Mouse (Mus musculus) skeletal muscle tissue, adult 2 months (tissue): ENCODE results near the gene Ccdc194.
A peak's percentile ranks its signal among the peaks of the same experiment; 100 is the strongest.

ENCODE experiments used
- DNase-seq: peaks from one replicate; pipeline ENCODE4 v3.0.0-alpha.2; 2012; ENCODE audit warnings: low read depth, low spot score

Gene Ccdc194

GRCm38 (mm10) chr8:71511644-71512043 is 13.9 kb downstream of the Ccdc194 start, which contains the start of gene Plvap:
Gene Plvap, minus strand, starts transcription at chr8:71511752.
- DNase-seq, result no peak

GRCm38 (mm10) chr8:71509316-71509715 is 16.2 kb downstream of the Ccdc194 start:
- DNase-seq, result no peak

DNA sequence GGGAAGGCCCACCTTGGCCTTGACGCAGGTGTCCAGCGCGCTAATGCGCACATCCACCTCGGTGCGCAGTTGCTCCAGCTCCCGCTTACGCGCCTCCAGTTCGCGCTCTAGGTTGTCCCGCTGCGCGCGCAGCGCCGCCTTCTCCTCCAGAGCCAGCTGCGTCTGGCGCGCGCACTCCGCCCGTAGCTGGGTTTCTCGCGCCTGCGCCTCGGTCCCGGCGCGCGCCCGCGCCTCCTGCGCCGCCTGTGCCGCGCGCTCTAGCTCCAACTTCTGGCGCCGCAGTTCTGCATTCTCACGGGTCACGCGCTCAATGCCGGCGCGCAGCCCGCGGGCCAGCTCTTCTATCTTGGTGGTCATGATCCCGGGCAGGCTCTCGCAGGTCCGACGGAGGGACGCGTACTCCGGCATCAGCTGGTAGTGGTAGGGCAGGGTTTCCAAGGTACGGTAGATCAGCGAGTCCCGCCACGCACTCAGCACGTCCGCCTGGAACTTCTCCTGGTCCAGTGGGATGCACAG is 17.9 kb downstream of the Ccdc194 start:
- peak; percentile 87 for DNase-seq

- DNase-seq, result no peak
Observed at GRCm38 (mm10) chr8:71505979-71506378, 19.5 kb downstream of the Ccdc194 start.

DNA sequence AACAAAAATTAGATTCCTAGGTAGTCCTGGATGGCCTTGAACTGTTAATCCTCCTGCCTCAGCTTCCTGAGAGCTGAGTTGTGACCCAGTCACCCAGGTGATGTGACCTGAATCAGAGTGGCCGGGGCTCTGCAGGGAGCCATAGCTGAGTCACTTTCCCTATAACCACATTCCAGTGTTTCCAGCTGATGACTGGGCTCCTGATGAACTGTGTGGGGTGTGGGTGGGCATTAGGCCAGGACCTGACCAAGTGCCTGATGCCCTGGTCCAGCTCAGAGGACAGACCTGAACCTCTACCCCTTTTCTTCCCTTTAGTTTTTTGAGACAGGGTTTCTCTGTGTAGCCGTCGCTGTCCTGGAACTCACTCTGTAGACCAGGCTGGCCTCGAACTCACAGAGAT is 20.2 kb downstream of the Ccdc194 start:
- DNase-seq, result no peak

GRCm38 (mm10) chr8:71504349-71504748 is 21.2 kb downstream of the Ccdc194 start:
- DNase-seq, result no peak

GRCm38 (mm10) chr8:71498816-71499690 is 26.5 kb downstream of the Ccdc194 start:
- DNase-seq, result no peak

DNA sequence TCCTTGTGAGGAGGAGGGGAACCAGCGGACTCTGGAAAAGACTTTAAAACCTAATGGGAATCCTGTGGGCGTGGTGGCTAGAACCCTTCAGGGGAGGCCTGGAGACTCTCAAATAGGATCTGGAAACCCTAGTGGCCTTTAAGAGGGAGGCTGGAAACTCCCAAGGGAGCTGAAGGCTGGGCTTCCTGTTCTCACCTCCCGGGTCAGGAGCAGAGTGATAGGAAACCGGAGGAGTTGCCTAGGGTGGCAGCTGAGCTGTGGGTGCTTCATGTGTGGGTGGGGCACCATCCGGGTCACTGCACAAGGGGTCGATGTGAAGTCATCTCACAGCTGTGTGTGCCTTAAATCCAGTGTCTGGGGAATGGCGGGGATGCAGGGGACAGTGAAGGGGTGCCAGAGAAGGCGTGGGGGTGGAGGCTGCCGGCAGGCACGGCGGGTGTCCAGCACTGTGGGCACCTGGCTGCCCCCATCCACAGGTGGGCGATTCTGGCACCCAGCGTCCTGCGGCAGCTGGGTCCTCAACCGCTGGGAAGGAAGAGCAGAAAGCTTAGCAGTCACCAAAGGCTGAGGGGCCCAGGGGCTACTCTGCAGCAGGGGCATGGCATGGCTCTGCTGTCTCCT is 27.5 kb downstream of the Ccdc194 start:
- DNase-seq, result no peak

- no peak for DNase-seq
Observed at GRCm38 (mm10) chr8:71497077-71497645, 28.4 kb downstream of the Ccdc194 start.

DNA sequence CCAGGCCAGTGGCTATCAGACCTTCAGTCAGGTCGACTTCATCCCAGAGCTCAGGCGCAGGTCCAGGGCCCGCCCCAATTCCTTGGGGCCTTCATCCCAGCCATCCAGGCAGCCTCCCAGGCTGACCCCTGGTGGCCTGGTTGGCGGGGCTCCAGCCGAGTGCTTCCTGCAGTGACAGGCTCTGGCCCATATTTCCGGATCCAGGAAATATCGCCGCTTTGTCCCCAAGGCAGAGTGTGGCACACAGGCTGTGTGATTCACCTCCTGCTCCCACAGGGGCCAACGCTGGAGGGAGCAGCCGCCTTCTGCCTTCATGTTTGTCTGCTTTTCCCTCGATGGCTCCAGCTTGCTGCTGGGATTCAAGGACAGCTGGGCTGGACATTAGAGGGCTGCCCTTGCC is 29.0 kb downstream of the Ccdc194 start:
- peak; percentile 82 for DNase-seq

DNA sequence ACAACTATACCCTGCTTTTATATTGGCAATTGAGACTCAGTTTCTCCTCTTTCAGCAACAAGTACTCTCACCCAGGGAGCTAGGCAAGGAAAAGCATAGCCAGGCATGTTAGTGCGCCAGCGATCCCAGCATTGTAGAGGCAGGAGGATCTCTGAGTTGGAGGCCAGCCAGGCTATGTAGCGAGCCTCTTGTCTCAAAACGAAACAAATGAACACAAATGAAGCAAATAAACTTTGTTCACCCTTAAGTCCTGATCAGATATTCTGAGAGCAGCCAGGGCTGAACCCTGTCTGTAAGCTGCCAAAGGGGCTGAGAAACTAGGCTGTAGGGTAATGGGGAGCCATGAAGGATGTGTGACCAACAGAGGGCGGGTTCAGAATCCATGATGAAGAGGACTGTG is 29.7 kb downstream of the Ccdc194 start:
- DNase-seq, result no peak

GRCm38 (mm10) chr8:71495039-71495438 is 30.5 kb downstream of the Ccdc194 start:
- DNase-seq, result peak; percentile 77

- DNase-seq, result peak; percentile 94
Observed at GRCm38 (mm10) chr8:71488454-71488853, 37.1 kb downstream of the Ccdc194 start.

DNA sequence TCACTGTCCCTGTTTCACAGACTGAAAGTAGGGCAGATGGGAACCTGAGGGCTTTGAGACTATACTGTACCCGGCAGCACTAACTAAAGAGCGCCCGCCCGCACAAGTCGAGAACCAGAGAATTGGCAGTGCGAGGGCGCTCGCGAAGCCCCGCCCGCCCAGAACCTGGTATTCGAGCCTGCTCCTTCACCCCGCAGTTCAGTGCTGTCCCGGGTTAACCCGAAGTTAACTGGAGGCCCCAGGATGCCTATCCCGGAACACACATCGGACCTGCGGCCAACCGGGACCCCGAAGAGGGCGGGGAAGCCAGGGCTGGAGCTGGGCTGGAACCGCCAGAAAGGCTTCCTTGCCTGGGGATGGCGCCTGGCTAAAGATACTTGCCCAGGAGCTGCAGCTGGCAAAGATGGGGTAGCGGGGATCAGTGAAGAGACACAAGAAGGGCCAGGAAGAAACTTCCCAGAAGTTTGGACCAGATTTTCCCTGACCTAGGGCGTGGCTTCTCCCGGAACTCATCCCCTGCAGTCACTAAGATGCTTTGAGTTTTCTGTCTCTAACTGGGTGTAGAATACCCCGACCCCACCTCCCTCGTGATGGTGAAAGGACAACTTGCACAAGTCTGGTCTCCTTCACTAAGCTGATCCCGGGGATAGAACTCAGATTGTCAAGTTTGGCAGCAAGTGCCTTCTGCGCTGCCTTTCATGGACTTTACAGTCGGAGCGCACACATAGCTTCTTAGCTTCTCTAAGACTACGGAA is 37.6 kb downstream of the Ccdc194 start, which contains the start of gene Gtpbp3:
Gene Gtpbp3, plus strand, starts transcription at position 413 of the 755 bp plus-strand sequence.
- peak; percentile 70 for DNase-seq

DNA sequence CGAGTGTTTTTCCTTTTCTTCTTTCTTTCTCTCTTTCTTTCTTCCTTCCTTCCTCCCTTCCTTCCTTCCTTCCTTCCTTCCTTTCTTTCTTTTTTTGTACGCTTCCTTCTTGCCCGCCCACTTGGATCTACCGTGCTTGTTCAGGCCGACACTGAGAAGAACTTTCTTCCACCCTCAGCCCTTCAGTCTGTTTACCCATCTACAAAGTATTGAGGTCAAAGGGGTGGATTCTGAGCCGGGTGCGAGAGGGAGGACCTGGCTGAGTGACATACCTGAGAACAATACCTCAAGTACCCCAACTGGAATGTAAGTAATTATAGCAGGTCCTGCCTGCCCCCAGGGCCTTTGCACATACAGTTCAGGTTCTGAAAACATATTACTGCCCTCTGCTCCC is 39.4 kb downstream of the Ccdc194 start:
- no peak for DNase-seq

DNA sequence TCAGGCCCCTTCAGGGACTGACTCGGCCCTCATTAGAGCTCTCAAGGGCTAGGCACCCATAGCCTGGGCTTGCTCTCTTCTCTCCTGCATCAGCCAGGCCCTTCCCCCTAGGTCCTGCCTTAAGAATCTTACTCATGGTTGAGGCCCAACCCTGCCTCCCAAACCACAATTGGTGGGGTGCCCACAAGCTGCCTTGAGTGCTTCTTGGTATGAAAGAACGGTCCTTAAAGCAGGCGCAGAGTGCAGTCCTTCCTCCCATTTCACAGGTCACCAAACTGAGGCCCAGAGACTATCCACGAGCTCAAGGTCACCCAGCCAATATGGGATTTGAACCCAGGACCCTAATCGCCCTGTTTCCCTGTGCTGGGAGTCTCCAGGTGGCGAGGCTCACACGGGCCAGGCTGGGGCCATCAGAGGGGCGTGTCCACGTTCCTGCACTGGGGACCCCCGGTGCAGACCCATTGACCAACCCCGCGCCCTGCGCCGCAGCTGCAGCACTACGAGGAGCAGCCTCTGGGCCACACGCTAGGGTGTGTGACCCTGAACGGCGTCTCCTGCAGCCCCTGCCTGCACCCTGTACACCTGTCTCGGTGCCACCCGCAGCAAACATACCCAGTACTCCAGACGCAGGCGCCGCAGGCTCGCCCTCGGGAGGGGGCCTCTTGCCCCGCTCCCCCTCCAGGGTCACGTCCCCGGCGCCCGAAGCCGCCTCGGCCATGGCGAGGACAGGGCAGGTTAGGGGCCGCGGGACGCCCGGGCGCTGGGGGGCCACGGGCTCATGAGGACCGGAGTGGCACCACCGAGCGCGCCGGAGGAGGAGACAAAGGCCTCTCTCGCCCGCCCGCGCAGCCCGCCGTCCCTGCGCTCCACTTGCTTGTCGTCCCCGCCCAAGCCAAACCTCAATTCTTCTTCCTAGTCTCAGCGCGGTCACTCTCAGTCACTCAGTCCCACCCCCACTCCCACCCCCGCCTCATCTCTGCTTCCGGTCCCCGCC is 40.1 kb downstream of the Ccdc194 start, which contains the start of gene Ano8:
Gene Ano8, minus strand, starts transcription at position 822 of the 994 bp plus-strand sequence.
- no peak for DNase-seq

- no peak for DNase-seq
Observed at GRCm38 (mm10) chr8:71484736-71485135, 40.8 kb downstream of the Ccdc194 start.

- no peak for DNase-seq
Observed at GRCm38 (mm10) chr8:71483932-71484331, 41.6 kb downstream of the Ccdc194 start.

- no peak for DNase-seq
Observed at GRCm38 (mm10) chr8:71478943-71479342, 46.6 kb downstream of the Ccdc194 start.

- no peak for DNase-seq
Observed at GRCm38 (mm10) chr8:71477196-71477845, 48.2 kb downstream of the Ccdc194 start.
